Mouse (Mus musculus) olfactory bulb, adult 2 months (tissue): ENCODE data around the gene AI837181. TPM values are rescaled to one million over a fixed set of nuclear protein-coding genes. Genes with fewer than 3 reads are reported as not detected.

Experiments
- H3K27ac ChIP-seq: fragments of 200-500 bp; 2 replicates; pipeline ENCODE4 v1.5.1; 2012; ENCODE audit warnings: low read depth, low read length; ENCODE audit not compliant: insufficient read depth
- H3K4me1 ChIP-seq: fragments of 200-500 bp; 2 replicates; pipeline ENCODE4 v1.6.1; 2012; ENCODE audit warnings: low read length; ENCODE audit not compliant: control insufficient read depth, insufficient read depth
- H3K4me3 ChIP-seq: fragments of 200-500 bp; 2 replicates; pipeline ENCODE4 v1.5.1; 2012; ENCODE audit warnings: mild to moderate bottlenecking, low read depth, low read length, moderate library complexity; ENCODE audit not compliant: insufficient read depth
- CTCF ChIP-seq: fragments of 200-500 bp; IDR thresholded peaks from 2 replicates; pipeline ENCODE4 v1.5.1; 2012; ENCODE audit warnings: low read depth, mild to moderate bottlenecking, low read length, moderate library complexity; ENCODE audit not compliant: insufficient read depth
- POLR2A ChIP-seq: fragments of 200-500 bp; IDR thresholded peaks from 2 replicates; pipeline ENCODE4 v1.6.1; 2012; ENCODE audit warnings: mild to moderate bottlenecking, low read depth, low read length, moderate library complexity; ENCODE audit not compliant: insufficient read depth
- WGBS: fragments of 180-500 bp; shearing (Covaris S2); methylation state at CpG from one replicate; pipeline ENCODE4 v1.1.7; 2018; 5-methylcytosine and 5-hydroxymethylcytosine counted together
- polyA plus RNA-seq: library from polyadenylated mRNA; stranded (reverse); fragments of >200 nt; gene quantifications from 2 replicates; pipeline ENCODE4 v1.2.4, GENCODE M21; 2012; ENCODE audit warnings: low replicate concordance; ENCODE audit not compliant: missing spikeins, insufficient read depth, insufficient read length

AI837181 gene
- polyA plus RNA-seq, result not detected in 2 replicates

DNA sequence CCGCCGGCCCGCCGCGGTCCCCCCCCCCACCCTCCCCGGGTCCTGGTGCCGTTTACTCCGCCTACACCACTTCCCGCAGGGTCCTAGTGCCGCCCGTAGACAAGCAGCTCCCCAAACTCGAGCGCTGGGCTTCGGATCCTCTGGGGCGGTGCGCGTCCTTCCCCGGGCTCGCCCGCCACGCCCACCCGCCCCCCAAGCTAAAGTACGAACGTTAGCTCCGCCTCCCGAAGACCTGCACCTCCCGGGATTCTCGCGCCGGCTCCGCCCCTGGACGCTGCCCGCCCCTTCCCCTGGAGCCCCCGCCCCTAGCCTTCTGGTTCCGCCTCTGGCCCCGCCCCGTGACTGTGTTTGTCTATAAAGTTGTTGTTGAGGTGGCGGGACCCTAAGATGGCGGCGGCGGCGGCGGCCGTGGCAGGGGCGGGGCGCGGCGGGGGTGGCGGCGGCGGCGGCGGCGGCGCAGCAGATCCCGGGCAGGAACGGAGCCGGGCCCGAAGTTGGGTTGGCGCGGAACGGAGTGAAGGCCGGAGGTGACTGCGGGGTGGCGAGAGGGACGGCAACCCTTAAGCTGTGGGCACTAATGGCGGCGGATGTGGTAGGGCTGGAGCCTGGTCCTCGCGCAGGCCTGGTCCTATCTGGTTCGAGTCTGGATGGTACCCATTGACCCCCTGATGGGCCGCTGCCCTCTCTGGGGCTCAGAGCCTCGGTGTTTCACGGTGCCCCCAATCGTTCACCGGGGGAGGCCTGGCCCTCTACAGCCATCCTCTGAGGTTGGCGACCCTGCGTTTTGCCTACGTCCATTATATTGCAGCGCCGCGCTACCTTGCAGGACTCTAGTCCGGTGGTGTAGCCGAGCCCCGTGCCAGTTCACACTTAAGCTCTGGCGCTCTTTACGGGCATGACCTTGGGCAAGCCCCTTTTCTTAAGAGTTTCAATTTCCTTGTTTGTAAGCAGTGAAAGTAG, at the start of gene AI837181, which contains the start of gene Drap1:
TSS of gene AI837181 (plus strand) at position 363 of the 960 bp plus-strand sequence.
TSS of gene Drap1 (minus strand) at position 198 of the 960 bp plus-strand sequence.
- Histone ChIP-seq H3K27ac (peak within 1 kb of the TSS; percentile 93), H3K4me1 (peaks cover 42% of the 10 kb centered on the region), H3K4me3 (peak within 1 kb of the TSS; percentile 99)
- peak; percentile 34; the same call in 1 of the 2 replicates for TF ChIP-seq POLR2A
- TF ChIP-seq CTCF, result no peak
- WGBS, result 1% methylated on average over 80 of the region's 87 CpGs

DNA sequence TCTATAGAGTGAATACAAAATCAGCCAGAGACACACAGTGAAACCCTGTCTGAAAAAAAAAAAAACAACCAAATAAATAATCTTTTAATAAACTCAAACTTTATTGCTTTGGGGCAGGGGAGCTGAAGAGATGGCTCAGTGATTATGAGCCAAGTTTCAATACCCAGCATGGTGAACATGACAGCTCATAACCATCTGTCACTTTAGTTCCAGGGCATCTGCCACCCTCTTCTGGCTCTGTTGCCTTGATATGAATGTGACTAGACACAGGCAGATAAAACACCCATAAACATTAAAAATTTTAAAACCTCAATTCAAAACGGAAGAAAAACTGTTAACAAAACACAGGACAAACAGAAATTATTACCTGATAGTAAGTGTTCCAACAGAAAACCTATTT, 47.5 kb upstream of the AI837181 start:
- Histone ChIP-seq H3K4me1 (no peaks in the 10 kb centered on the region), H3K27ac (no peak overlapping the region), H3K4me3 (no peak overlapping the region)
- TF ChIP-seq CTCF (no peak), POLR2A (no peak)
- 93% methylated on average over 1 of the region's 1 CpGs for WGBS

DNA sequence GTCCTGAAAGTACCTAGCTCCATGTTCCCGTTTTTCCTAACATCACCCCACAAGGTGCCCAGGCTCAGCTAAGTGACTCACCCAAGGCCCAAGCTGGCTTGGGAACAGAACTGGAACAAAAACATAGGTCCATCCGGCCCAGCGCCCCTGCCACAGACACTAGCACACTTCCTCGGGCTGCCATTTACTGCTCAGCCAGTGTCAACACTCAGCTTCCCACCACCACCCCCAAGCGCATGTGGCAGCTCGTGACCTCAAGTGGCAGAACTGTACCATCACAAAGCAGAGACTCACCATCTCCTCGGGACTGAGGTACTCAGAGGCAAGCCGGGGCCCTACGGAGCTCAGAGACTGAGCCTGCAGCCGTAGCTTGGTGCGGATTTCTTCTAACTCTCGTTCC, 41.6 kb upstream of the AI837181 start:
- H3K27ac ChIP-seq, result no peak overlapping the region
- TF ChIP-seq CTCF, result no peak
- no peak for TF ChIP-seq POLR2A
- no peak overlapping the region for H3K4me3 ChIP-seq
- H3K4me1 ChIP-seq, result peaks cover 5% of the 10 kb centered on the region; the same call in 1 of the 2 replicates
- WGBS, result 92% methylated on average over 12 of the region's 12 CpGs

DNA sequence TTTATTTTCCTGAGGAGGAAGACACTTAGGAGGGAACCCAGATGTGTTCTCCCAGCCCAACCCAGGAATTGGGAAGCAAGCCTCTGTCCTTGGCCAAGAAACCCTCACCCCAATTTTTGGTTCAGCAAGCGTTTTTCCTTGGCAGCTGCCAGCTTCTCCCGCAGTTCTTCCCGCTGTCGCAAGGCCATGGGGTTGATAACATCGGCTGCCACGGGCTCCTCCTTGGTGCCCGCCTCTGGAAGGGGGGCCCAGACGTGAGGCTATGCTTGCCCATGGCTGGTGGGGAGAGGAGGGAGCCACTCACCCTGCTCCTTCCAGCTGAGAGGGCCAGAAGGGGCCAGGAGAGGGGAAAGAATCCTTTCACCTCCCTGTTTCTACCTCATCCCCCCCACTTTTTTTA, 40.2 kb upstream of the AI837181 start:
- H3K4me1 ChIP-seq, result peaks cover 11% of the 10 kb centered on the region
- TF ChIP-seq CTCF, result no peak
- no peak for TF ChIP-seq POLR2A
- 78% methylated on average over 8 of the region's 8 CpGs for WGBS
- H3K27ac ChIP-seq, result no peak overlapping the region
- no peak overlapping the region for H3K4me3 ChIP-seq

DNA sequence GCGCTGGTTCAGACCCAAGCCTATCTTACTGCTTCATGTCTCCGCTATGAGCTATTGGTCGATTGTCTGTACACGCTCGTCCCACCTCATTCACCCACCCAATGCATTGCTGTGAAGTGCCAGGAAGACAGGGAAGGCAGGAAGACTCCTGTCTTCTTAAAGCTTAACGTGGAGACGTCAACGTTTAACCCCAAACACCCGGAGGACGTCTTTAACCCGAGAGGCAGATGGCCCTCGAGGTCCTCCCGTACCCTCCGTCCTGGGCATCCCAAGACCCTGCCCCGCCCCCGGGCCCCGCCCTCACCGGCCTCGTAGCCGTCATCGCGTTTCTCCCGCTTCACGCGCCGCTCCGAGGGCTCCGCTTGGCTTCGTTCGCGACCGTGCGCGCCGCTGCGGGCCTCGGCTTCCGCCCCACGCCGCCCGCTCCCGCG, 36.9 kb upstream of the AI837181 start:
- under 1% methylated on average over 41 of the region's 43 CpGs for WGBS
- no peak for TF ChIP-seq CTCF
- no peak for TF ChIP-seq POLR2A
- H3K4me1 ChIP-seq, result peaks cover 20% of the 10 kb centered on the region
- peak overlapping the region; percentile 84 for H3K4me3 ChIP-seq
- H3K27ac ChIP-seq, result peak overlapping the region; percentile 47; the same call in 1 of the 2 replicates

GRCm38 (mm10) chr19:5388588-5389242, 36.2 kb upstream of the AI837181 start, which contains the start of gene Sart1:
Gene Sart1 (minus strand): TSS chr19:5388703.
- H3K4me3 ChIP-seq, result peak within 1 kb of the TSS; percentile 84
- peaks cover 20% of the 10 kb centered on the region for H3K4me1 ChIP-seq
- peak within 1 kb of the TSS; percentile 47; the same call in 1 of the 2 replicates for H3K27ac ChIP-seq
- TF ChIP-seq CTCF (no peak), POLR2A (peak; percentile 65)
- WGBS, result 2% methylated on average over 43 of the region's 43 CpGs

- 57% methylated on average over 12 of the region's 12 CpGs for WGBS
- peaks cover 20% of the 10 kb centered on the region for H3K4me1 ChIP-seq
- peak overlapping the region; percentile 27 for H3K4me3 ChIP-seq
- TF ChIP-seq CTCF (no peak), POLR2A (no peak)
- H3K27ac ChIP-seq, result no peak overlapping the region
Measured at GRCm38 (mm10) chr19:5389647-5390046, 35.3 kb upstream of the AI837181 start.

DNA sequence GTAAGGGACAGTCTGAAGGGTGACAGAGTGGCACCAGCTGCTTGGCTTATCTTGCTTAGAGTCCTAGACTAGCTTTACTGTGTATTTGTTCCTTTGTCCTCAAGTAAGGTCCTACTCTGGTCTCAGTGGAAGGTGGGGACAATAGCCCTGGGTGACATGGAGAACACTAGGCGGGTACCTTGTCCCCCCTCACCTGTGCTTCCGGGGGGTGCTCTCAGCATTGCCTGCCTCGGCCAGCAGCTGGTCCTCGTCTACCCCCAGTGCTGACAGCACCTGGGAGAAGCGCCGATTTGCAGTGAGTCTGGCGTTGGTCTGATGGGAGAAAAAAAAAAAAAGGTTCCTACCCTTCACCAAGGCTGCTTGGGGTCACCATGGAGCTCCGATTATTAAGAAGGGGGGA, 34.5 kb upstream of the AI837181 start:
- Histone ChIP-seq H3K4me3 (no peak overlapping the region), H3K4me1 (peaks cover 20% of the 10 kb centered on the region), H3K27ac (no peak overlapping the region)
- TF ChIP-seq POLR2A, result no peak
- no peak for TF ChIP-seq CTCF
- 85% methylated on average over 8 of the region's 8 CpGs for WGBS

DNA sequence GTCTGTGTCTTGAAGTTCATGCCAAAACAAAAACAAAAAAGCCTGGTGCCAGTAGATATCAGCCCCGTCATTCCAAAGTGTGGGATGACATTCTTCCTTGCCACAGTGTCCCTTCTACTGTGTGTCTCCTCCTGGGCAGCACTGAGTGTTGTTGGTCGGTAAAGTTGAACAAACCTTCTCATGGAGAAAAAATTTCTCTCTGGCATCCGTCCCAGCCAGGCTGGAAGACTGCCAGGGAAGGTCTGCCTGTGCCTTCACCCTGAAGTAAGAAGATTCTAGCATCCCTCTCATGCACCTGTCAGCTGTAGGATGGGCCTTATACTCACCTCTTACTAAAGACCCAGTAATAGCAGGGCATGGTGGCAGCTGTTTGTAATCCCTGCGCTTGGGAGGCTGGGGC, 32.1 kb upstream of the AI837181 start:
- Histone ChIP-seq H3K4me1 (peaks cover 15% of the 10 kb centered on the region), H3K4me3 (no peak overlapping the region), H3K27ac (no peak overlapping the region)
- TF ChIP-seq POLR2A, result no peak
- WGBS, result 23% methylated on average over 4 of the region's 4 CpGs
